Mouse (Mus musculus): ENCODE measurements around the gene Asb8.

The Asb8 gene

DNA sequence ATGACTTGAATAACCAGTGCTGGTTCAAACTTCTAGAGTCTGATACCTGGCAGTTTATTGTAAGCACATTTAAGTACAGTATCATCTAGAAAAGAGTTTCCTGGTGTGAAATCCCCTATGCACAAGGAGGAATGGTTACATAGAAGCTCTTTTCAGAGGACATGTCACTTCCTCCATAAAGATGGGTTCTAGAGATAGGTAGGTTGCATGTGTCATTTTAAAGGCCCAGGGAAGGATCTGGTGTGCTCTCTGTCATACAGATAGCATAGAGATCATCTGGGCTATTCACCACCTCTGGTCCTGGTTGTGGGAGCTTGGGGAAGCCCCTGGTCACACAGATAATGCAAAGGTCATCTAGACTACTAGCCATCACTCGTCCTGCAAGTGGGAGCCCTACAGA lies 8.2 kb downstream of the Asb8 start:
- no peak for DNase-seq (ENCODE audit: extremely low read depth, low read depth, low spot score)

DNA sequence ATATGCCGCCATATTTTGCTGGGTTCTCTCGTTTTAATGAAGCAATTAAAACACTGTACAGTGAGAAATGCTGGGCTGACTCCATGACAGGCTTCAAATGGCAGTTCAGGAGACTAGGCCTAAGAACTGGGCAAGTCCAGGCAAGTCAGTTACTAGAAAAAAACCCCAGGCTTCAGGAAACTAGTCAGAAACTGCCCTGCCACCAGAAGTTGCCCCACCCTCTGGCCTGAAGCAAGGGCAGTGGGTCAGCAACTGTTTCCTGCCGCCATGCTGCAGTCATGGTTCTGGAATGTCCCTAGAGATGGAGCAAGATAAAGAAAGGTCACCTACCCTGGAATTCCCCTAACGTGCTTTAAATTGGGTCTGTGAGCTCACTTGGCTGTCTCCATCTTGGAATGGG lies 9.5 kb downstream of the Asb8 start:
- no peak for DNase-seq (ENCODE audit: extremely low read depth, low read depth, low spot score)

DNA sequence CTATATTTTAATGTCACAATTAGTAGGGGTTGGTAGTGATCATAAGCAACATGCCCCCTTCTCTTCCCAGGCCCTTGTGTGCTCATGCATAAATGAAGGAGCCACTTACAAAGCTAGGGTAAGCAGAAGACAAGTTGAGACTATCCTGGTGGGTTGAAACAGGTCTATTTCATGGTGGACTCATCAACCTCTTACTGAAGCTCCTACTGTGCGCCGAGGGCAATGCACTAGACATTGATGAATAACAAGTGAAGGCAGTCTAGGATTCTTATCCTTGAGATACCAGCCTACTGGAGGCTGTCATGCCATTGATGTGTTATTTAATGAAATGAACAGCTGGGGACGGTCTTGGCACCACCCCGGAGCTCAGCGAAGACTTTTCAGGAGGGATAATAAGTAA lies 10.2 kb downstream of the Asb8 start:
- DNase-seq (ENCODE audit: extremely low read depth, low read depth, low spot score), result no peak

DNA sequence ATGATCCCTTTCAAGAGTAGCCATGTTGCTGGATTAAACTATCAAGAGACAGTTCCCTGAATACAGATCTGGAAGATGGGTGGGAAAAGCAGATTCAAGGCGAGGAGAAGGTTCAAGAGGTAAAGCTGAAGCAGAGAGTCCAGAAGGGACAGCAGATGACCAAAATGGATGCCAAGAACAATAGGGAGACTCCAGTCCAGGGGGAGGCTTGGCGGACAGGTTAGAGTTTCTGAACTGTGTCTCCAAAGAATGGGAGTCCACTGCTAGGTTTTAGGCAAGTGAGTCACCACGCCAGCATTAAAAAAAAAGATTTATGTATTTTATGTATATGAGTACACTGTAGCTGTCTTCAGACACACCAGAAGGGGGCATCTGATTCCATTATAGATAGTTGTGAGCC lies 10.8 kb downstream of the Asb8 start:
- no peak for DNase-seq (ENCODE audit: extremely low read depth, low read depth, low spot score)

DNA sequence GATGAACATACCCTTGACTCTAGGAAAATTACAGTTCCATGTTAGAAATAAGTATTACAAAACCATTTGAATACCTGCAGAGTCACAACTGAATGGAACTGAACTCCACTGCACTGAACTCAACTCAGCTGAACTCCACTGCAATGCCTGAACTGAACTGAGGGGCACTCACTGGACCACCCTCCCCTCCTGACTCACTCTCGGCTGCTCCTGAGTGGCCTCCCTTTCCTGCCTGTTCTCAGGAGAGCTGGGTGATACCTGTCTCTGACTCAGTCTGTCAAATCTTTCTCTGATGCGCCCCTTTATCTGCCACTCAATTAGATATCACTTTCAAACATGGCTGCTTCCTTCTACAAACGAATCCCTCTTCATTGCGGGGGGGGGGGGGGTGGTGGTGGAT lies 11.3 kb downstream of the Asb8 start:
- no peak for DNase-seq (ENCODE audit: extremely low read depth, low read depth, low spot score)

DNA sequence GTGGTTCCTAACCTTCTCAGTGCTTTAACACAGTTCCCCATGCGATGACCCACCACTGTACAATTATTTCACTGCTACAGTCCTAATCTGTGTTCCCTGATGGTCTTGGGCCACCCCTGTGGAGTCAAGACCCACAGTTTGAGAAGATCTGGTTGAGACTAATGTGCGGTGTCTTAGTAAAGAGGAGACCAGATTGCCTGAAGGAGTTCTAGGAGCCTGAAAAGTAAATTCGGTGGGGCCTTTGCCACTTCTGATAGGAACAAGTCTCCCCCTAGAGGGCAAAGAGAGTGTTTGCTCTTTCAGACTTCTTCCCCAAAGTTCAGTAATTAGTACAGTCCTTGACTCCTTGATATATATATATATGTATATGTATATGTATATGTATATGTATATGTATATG lies 11.8 kb downstream of the Asb8 start:
- no peak for DNase-seq (ENCODE audit: extremely low read depth, low read depth, low spot score)

DNA sequence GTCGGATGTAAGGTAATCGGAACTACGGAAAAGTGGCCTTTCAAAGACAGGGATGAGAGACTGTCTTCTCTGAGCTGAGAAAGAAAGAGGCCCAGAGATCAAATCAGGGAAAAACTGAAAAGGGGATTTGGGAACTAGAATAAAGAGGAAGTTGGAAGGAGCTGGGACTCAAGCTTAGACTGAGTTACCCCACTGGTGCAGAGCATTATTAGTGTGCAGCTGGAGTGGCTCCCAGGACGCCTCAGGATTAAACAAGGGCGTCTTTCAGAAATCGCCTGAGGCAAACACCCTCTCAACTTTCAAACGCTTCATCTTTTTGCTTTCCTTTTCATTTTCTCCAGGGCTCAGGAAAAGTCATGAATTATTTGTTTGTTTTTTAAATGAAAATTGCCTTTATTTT lies 12.5 kb downstream of the Asb8 start:
- no peak for DNase-seq (ENCODE audit: extremely low read depth, low read depth, low spot score)

DNA sequence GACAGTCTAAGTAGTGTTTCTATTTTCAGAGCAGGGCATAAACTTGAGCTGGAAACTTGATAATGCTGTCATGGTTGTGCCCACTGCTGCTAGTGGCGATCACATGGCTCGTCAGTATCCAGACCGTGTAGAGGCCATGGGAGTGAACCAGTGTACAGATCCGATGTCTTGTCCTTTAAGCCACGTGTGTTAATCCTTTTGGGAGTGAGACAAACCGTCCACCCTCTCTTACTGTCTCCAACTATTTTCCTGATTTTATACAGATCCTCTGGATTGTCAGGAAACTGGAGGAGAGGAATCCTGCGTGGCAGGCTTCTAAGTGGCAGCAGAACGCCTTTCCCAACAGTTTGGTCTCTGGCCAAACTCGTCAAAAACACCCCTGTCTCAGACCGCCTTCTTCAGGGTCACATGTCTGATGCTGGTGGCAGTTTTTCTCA lies 16.2 kb downstream of the Asb8 start:
- no peak for DNase-seq (ENCODE audit: extremely low read depth, low read depth, low spot score)

DNA sequence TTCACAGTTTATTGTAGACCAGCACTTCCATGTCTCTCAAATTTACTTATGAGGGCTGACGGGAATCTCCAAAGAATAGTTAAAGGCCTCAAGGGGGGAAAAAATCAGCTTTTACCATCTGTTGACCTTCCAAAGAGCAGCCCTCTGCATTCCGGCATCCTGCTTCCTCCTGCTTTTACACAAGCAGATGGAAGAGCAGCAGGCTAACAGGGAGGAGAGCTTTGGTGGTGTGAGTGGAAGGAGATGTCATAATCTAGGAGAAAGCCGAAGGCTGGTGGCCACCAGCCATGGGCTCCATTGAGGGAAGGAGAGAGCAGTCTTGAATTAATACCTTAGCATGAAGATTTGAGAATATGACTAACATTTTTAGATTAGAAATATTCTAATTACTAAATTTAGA lies 17.1 kb downstream of the Asb8 start:
- no peak for DNase-seq (ENCODE audit: extremely low read depth, low read depth, low spot score)

DNA sequence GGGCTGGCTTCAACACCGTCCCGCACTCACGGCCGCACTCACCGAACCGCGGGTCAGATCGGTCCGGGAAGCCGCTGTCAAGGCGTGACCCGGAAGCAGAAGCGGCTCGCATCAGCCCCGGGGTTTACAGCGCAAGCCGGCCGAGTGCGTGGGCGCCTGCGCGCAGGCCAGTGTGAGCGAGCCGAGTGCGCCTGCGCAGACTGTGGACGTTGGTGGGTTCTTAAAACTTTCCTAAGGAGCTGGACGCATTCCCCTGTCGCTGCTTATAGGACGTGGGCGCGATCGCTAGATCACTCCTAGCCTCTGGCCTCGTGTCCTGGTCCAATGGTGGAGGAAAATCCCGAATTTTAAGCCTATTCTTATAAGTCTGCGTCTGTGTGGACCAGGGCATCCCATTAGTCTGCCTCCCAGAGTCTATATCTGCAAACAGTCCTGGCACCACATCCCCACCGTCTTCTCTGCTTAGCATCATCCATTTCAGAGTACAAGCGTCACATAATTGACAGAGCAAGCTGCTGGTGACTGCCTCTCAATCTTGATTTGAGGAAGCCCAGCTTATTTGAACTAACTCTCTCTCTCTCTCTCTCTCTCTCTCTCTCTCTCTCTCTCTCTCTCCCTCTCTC lies 19.8 kb downstream of the Asb8 start:
- peak; percentile 28 for DNase-seq (ENCODE audit: extremely low read depth, low read depth, low spot score)

GRCm38 (mm10) chr15:98144861-98145507 lies 20.4 kb downstream of the Asb8 start:
- peak; percentile 68 for DNase-seq (ENCODE audit: extremely low read depth, low read depth, low spot score)

DNA sequence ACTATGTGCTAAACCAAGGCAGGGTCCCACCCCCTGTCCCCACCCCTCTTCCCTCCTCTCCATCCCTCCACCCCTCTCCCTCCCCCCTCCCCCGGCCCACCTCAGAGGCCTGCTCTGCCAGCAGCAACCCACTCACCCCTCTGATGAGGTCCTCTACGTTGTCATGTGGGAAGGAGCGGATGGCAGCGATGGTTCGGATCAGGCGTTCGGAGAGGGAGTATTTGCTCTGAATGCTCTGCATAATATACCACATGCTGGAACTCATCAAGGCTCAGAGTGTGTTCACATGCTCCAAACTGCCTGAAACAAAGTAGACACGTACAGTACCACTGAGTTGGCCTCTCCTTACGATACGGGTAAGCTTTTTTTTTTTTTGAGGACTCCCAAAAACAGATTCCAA lies 22.9 kb downstream of the Asb8 start:
- DNase-seq (ENCODE audit: extremely low read depth, low read depth, low spot score), result no peak

DNA sequence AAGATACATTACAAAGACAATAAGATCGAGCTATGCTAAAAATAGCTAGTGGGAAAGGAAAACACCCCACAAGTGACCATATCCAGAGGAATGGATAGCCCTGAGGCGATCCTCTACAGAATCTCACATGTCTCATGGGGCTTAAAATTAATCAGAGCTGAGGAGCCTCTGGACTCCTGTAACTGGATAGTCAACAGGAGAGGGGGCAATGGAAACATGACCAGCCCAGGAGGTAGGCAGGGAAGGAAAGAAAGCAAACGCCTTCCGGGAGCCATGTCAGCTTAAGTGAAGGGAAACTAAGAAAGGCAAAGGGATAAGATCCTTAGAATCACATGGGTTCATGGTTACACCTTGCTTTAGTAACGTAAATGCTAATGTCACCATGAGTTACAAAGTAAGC lies 24.6 kb downstream of the Asb8 start:
- DNase-seq (ENCODE audit: extremely low read depth, low read depth, low spot score), result no peak

- DNase-seq (ENCODE audit: extremely low read depth, low read depth, low spot score), result peak; percentile 45
These were observed 25.7 kb downstream of the Asb8 start for GRCm38 (mm10) chr15:98139763-98140162.

DNA sequence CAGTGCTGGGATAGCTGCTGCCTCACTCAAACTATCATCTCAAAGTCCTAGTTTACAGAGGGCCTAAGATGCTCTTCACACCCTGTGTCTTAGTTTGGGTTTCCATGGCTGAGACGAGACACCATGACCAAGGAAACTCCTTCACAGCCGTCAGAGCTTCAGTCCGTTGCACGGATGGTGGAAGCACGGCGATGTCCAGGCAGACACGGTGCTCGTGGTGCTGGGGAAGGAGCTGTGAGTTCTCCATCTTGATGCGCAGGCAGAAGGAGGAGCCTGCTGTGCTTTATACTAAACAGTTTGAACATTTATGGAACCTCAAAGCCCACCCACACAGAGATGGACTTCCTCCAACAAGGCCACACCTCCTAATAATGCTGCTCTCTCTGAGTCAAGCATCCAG lies 28.6 kb downstream of the Asb8 start:
- DNase-seq (ENCODE audit: extremely low read depth, low read depth, low spot score), result no peak

DNA sequence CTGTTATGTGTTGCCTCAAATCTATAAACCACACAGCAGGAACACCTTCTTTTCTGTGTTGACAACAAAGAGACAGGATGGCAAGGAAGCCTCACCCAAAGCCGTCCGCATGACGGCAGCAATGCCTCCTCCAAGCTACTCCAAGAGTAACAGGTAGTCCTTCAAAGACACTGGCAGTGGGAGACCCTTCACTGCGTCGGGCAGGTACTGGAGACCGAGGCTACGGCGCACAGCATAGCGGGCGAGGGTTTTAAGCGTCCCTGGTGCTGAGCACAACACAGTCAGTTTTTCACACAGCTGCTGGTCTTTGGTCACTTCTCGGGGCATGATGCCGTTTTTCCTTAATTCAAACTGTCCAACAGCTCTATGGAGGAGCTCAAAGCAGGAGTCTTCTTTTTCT lies 29.8 kb downstream of the Asb8 start:
- DNase-seq (ENCODE audit: extremely low read depth, low read depth, low spot score), result no peak

GRCm38 (mm10) chr15:98134666-98135065 lies 30.8 kb downstream of the Asb8 start:
- DNase-seq (ENCODE audit: extremely low read depth, low read depth, low spot score), result no peak

GRCm38 (mm10) chr15:98134034-98134433 lies 31.4 kb downstream of the Asb8 start:
- no peak for DNase-seq (ENCODE audit: extremely low read depth, low read depth, low spot score)

- no peak for DNase-seq (ENCODE audit: extremely low read depth, low read depth, low spot score)
These were observed 32.0 kb downstream of the Asb8 start for GRCm38 (mm10) chr15:98133471-98133870.

- DNase-seq (ENCODE audit: extremely low read depth, low read depth, low spot score), result no peak
These were observed 33.3 kb downstream of the Asb8 start for GRCm38 (mm10) chr15:98131942-98132655.

DNA sequence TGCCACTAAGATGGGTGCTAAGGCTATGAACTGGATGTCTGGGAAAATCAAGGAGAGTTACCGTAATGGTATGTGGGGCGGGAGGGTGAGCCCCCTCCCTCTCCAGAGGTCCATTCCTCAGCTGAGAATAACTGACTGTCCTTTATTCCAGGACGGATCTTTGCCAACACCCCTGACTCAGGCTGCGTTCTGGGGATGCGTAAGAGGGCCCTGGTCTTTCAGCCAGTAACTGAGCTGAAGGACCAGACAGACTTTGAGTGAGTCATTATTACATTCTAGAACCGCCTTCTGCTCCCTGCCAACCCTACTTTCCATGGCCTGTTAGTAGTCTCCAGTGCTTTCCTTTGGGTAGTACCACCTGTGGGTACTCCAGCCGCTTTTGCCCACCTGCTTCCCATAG lies 34.0 kb downstream of the Asb8 start:
- DNase-seq (ENCODE audit: extremely low read depth, low read depth, low spot score), result no peak

DNA sequence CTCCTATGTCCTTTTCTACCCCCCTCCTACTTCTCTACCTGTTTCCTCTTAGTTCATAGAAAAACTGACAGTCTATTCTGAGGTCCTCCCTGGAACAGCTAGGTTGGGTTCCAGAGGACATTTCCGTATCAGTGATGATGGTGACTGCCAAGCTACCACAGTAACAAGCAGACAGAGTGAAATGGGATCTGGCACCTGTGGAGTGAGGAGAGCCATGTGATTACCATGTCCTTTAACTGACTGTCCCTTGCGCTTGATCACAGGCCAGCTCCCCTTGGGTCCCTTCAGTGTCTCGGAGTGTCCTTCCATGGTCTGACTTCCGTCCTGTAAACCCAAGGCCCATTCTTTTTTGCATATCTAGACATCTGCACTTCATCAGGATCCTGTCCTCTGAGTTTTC lies 34.4 kb downstream of the Asb8 start:
- DNase-seq (ENCODE audit: extremely low read depth, low read depth, low spot score), result no peak
